ENCODE assay signal across 33 mouse cellular contexts in genomic region chr2:29735708-29736107, GRCm38 (mm10). TPM values are rescaled to one million over a fixed set of nuclear protein-coding genes. Genes with fewer than 3 reads are reported as not detected.
DNase-seq lines count a peak whose midpoint lies in the region; ATAC-seq and TF ChIP-seq lines count a peak whose summit lies in the region.
"Had no signal": no experiment of that assay in that cellular context is flagged by ENCODE, and none has a peak within 500 bp of the region (broad histone marks: within the 10 kb centered on the region; RNA-seq: fewer than 3 reads in every experiment).

No protein-coding gene starts in this region.

- ATAC-seq in limb, embryonic 15.5 days (ENCODE audit: insufficient number of reproducible peaks, low FRiP score, low TSS enrichment, low read depth), result 0 out of 2 replicates have a peak, but pooled peaks have one; percentile 27
- ATAC-seq in lung, postnatal 0 days, result peak; percentile 83
- ATAC-seq in stomach, embryonic 14.5 days (ENCODE audit: insufficient number of reproducible peaks, insufficient read depth, low FRiP score, low read depth), result 0 out of 2 replicates have a peak, but pooled peaks have one; percentile 25
- ATAC-seq in midbrain, postnatal 0 days (ENCODE audit: low FRiP score), result no peak
- ATAC-seq: forebrain, embryonic 14.5 days; liver, embryonic 12.5 days; midbrain, embryonic 15.5 days had no signal

- H3K4me2 ChIP-seq in limb, embryonic 15.5 days, result no peak overlapping the region
- no peak overlapping the region for H3K4me2 ChIP-seq in lung, postnatal 0 days (replicated peaks; ENCODE audit: low read depth, low read length)
- no peak overlapping the region for H3K4me2 ChIP-seq in stomach, embryonic 14.5 days (replicated peaks; ENCODE audit: low read depth, low read length)
- no peak overlapping the region for H3K4me2 ChIP-seq in midbrain, postnatal 0 days (ENCODE audit: low read depth, low read length, poor library complexity, severe bottlenecking)
- H3K4me2 ChIP-seq: heart, embryonic 11.5 days; hindbrain, embryonic 13.5 days; liver, embryonic 12.5 days; midbrain, embryonic 15.5 days had no signal

- WGBS in limb, embryonic 15.5 days, result 78% methylated on average over 12 of the region's 12 CpGs
- 94% methylated on average over 12 of the region's 12 CpGs for WGBS in limb, embryonic 10.5 days
- 60% methylated on average over 12 of the region's 12 CpGs for WGBS in lung, postnatal 0 days
- WGBS in stomach, embryonic 14.5 days, result 82% methylated on average over 12 of the region's 12 CpGs
- 96% methylated on average over 12 of the region's 12 CpGs for WGBS in midbrain, postnatal 0 days
- WGBS in forebrain, embryonic 10.5 days, result 94% methylated on average over 12 of the region's 12 CpGs

- H3K27me3 ChIP-seq in limb, embryonic 15.5 days, result no peaks in the 10 kb centered on the region
- no peaks in the 10 kb centered on the region for H3K27me3 ChIP-seq in limb, embryonic 10.5 days (ENCODE audit: low read depth, poor library complexity, severe bottlenecking)
- no peaks in the 10 kb centered on the region for H3K27me3 ChIP-seq in lung, postnatal 0 days (replicated peaks; ENCODE audit: insufficient read depth, low read length)
- H3K27me3 ChIP-seq in stomach, embryonic 14.5 days (ENCODE audit: control insufficient read depth, insufficient read depth, low read length), result no peaks in the 10 kb centered on the region
- H3K27me3 ChIP-seq in midbrain, postnatal 0 days (ENCODE audit: insufficient read depth, low read length), result no peaks in the 10 kb centered on the region
- H3K27me3 ChIP-seq in forebrain, embryonic 10.5 days (ENCODE audit: poor library complexity, severe bottlenecking), result no peaks in the 10 kb centered on the region
- H3K27me3 ChIP-seq: hindbrain, embryonic 13.5 days; liver, embryonic 12.5 days; midbrain, embryonic 15.5 days had no signal

- DNase-seq in limb, embryonic 10.5 days (ENCODE audit: low spot score), result no peak
- DNase-seq in lung, adult 18-20 months, result peak; percentile 25 to 60
- DNase-seq in lung, postnatal 0 days (ENCODE audit: low spot score), result peak; percentile 80
- DNase-seq in cerebellum, adult 18-20 months, result no peak
- no peak for DNase-seq in midbrain, postnatal 0 days (ENCODE audit: low spot score)
- no peak for DNase-seq in forebrain, embryonic 10.5 days (ENCODE audit: extremely low spot score, low spot score)
- DNase-seq: adrenal gland, postnatal 36 days; cerebellum, postnatal 10 days; gastrocnemius, adult 2 months; kidney, adult 8-10 months; kidney, postnatal 10 days; right cerebral cortex, adult 18-20 months; right cerebral cortex, postnatal 4 days; thymus, postnatal 25 days had no signal

- no peaks in the 10 kb centered on the region for H3K9me3 ChIP-seq in limb, embryonic 15.5 days
- no peaks in the 10 kb centered on the region for H3K9me3 ChIP-seq in limb, embryonic 10.5 days (replicated peaks)
- H3K9me3 ChIP-seq in lung, postnatal 0 days (ENCODE audit: low read length), result no peaks in the 10 kb centered on the region
- no peaks in the 10 kb centered on the region for H3K9me3 ChIP-seq in stomach, embryonic 14.5 days (ENCODE audit: control insufficient read depth, low read depth, low read length)
- H3K9me3 ChIP-seq in midbrain, postnatal 0 days (ENCODE audit: low read length), result no peaks in the 10 kb centered on the region
- H3K9me3 ChIP-seq in forebrain, embryonic 10.5 days, result no peaks in the 10 kb centered on the region
- H3K9me3 ChIP-seq: hindbrain, embryonic 13.5 days; liver, embryonic 12.5 days; midbrain, embryonic 15.5 days had no signal

- no peak; the same call in 1 of the 2 replicates for TF ChIP-seq CTCF in lung, postnatal 0 days (IDR thresholded peaks at IDR 0.05)
- no peak for TF ChIP-seq CTCF in midbrain, postnatal 0 days (IDR thresholded peaks at IDR 0.05)

- H3K4me1 ChIP-seq in limb, embryonic 15.5 days, result no peaks in the 10 kb centered on the region
- H3K4me1 ChIP-seq in limb, embryonic 10.5 days, result 0 out of 2 replicates have a peak, but pooled peaks cover 3% of the 10 kb centered on the region
- H3K4me1 ChIP-seq in lung, postnatal 0 days (ENCODE audit: insufficient read depth, low read depth, low read length), result no peaks in the 10 kb centered on the region
- H3K4me1 ChIP-seq in stomach, embryonic 14.5 days (ENCODE audit: control insufficient read depth, insufficient read depth, low read length), result no peaks in the 10 kb centered on the region
- no peaks in the 10 kb centered on the region for H3K4me1 ChIP-seq in midbrain, postnatal 0 days (ENCODE audit: insufficient read depth, low read length)
- no peaks in the 10 kb centered on the region for H3K4me1 ChIP-seq in forebrain, embryonic 10.5 days
- H3K4me1 ChIP-seq: hindbrain, embryonic 13.5 days; midbrain, embryonic 15.5 days had no signal

- H3K27ac ChIP-seq in limb, embryonic 15.5 days, result no peak overlapping the region
- no peak overlapping the region for H3K27ac ChIP-seq in limb, embryonic 10.5 days
- H3K27ac ChIP-seq in lung, postnatal 0 days (ENCODE audit: low read length), result no peak overlapping the region
- no peak overlapping the region for H3K27ac ChIP-seq in stomach, embryonic 14.5 days (ENCODE audit: low read length)
- H3K27ac ChIP-seq in midbrain, postnatal 0 days (ENCODE audit: low read depth, low read length), result no peak overlapping the region
- no peak overlapping the region for H3K27ac ChIP-seq in forebrain, embryonic 10.5 days
- H3K27ac ChIP-seq: gastrocnemius, adult 2 months; hindbrain, embryonic 13.5 days; liver, embryonic 12.5 days; macrophage; midbrain, embryonic 15.5 days had no signal

- no peak for TF ChIP-seq EP300 in lung, postnatal 0 days (IDR thresholded peaks at IDR 0.05)

- H3K9ac ChIP-seq in limb, embryonic 15.5 days, result no peak overlapping the region
- no peak overlapping the region for H3K9ac ChIP-seq in lung, postnatal 0 days (replicated peaks; ENCODE audit: low read depth)
- H3K9ac ChIP-seq in stomach, embryonic 14.5 days (replicated peaks; ENCODE audit: low read depth, low read length), result no peak overlapping the region
- H3K9ac ChIP-seq in midbrain, postnatal 0 days (replicated peaks; ENCODE audit: low read length, poor library complexity, severe bottlenecking), result no peak overlapping the region
- H3K9ac ChIP-seq: hindbrain, embryonic 13.5 days; liver, embryonic 12.5 days; midbrain, embryonic 15.5 days had no signal

- no peak overlapping the region for H3K4me3 ChIP-seq in limb, embryonic 15.5 days
- H3K4me3 ChIP-seq in limb, embryonic 10.5 days, result no peak overlapping the region
- H3K4me3 ChIP-seq in lung, postnatal 0 days (ENCODE audit: low read depth, low read length), result no peak overlapping the region
- no peak overlapping the region for H3K4me3 ChIP-seq in stomach, embryonic 14.5 days (ENCODE audit: low read depth, low read length)
- H3K4me3 ChIP-seq in midbrain, postnatal 0 days (ENCODE audit: low read depth, low read length), result no peak overlapping the region
- no peak overlapping the region for H3K4me3 ChIP-seq in forebrain, embryonic 10.5 days
- H3K4me3 ChIP-seq: gastrocnemius, adult 2 months; hindbrain, embryonic 13.5 days; liver, embryonic 12.5 days; midbrain, embryonic 15.5 days; myocyte had no signal

- peaks cover 90% of the 10 kb centered on the region for H3K36me3 ChIP-seq in limb, embryonic 15.5 days
- peaks cover 97% of the 10 kb centered on the region for H3K36me3 ChIP-seq in limb, embryonic 10.5 days
- 0 out of 2 replicates have a peak, but pooled peaks cover 19% of the 10 kb centered on the region for H3K36me3 ChIP-seq in lung, postnatal 0 days (ENCODE audit: insufficient read depth, low read length)
- H3K36me3 ChIP-seq in stomach, embryonic 14.5 days (ENCODE audit: control insufficient read depth, insufficient read depth, low read length), result peaks cover 45% of the 10 kb centered on the region
- H3K36me3 ChIP-seq in midbrain, postnatal 0 days (ENCODE audit: insufficient read depth, low read length), result peaks cover 71% of the 10 kb centered on the region
- peaks cover 98% of the 10 kb centered on the region for H3K36me3 ChIP-seq in forebrain, embryonic 10.5 days (replicated peaks)

RNA-seq across cellular contexts. Expression of gene Gm13420, which starts 15.8 kb away (rescaled TPM):
- polyA plus RNA-seq in limb, embryonic 15.5 days (2015; fragmentation: Nextera tagmentation; extraction: Ambion mirVana), result not detected in 2 replicates
- 0.26 TPM in 1 of 2 replicates, not detected in the other for polyA plus RNA-seq in limb, embryonic 10.5 days (2016; fragmentation: Nextera tagmentation; extraction: Ambion mirVana)
- 0.21 and 0.37 TPM in 2 replicates for polyA plus RNA-seq in lung, postnatal 0 days (2015; fragmentation: Nextera tagmentation; extraction: Ambion mirVana)
- polyA plus RNA-seq in stomach, embryonic 14.5 days (2014; fragmentation: Nextera tagmentation; extraction: Ambion mirVana), result 1.6 TPM in 2 replicates
- total RNA-seq in midbrain, postnatal 0 days (2014; rRNA removed), result 0.60 and 1.7 TPM in 2 replicates
- polyA plus RNA-seq in midbrain, postnatal 0 days (2015; fragmentation: Nextera tagmentation; extraction: Ambion mirVana), result 0.21 and 0.65 TPM in 2 replicates
- not detected in 2 replicates for polyA plus RNA-seq in forebrain, embryonic 10.5 days (2016; fragmentation: Nextera tagmentation; extraction: Ambion mirVana)
- total RNA-seq: adrenal gland, adult 18-20 months; adrenal gland, postnatal 36 days; gastrocnemius, adult 2 months; granulocyte monocyte progenitor cell, adult 5-6 weeks; heart, postnatal 25 days had no signal
- polyA plus RNA-seq: forebrain, embryonic 14.5 days; heart, embryonic 11.5 days; hindbrain, embryonic 13.5 days; limb, embryonic 11.5 days; macrophage; myocyte had no signal

RNA-seq across cellular contexts. Expression of gene Gm13547, which starts 23.4 kb away (rescaled TPM):
- polyA plus RNA-seq in limb, embryonic 15.5 days (2015; fragmentation: Nextera tagmentation; extraction: Ambion mirVana), result 0.33 TPM in 1 of 2 replicates, not detected in the other
- polyA plus RNA-seq in limb, embryonic 10.5 days (2016; fragmentation: Nextera tagmentation; extraction: Ambion mirVana), result 0.68 TPM in 1 of 2 replicates, not detected in the other
- not detected in 2 replicates for polyA plus RNA-seq in lung, postnatal 0 days (2015; fragmentation: Nextera tagmentation; extraction: Ambion mirVana)
- polyA plus RNA-seq in stomach, embryonic 14.5 days (2014; fragmentation: Nextera tagmentation; extraction: Ambion mirVana), result not detected in 2 replicates
- not detected in 2 replicates for total RNA-seq in midbrain, postnatal 0 days (2014; rRNA removed)
- polyA plus RNA-seq in midbrain, postnatal 0 days (2015; fragmentation: Nextera tagmentation; extraction: Ambion mirVana), result not detected in 2 replicates
- not detected in 2 replicates for polyA plus RNA-seq in forebrain, embryonic 10.5 days (2016; fragmentation: Nextera tagmentation; extraction: Ambion mirVana)
- total RNA-seq: adrenal gland, adult 18-20 months; adrenal gland, postnatal 36 days; ES-E14; gastrocnemius, adult 2 months; granulocyte monocyte progenitor cell, adult 5-6 weeks; heart, postnatal 25 days; layer of hippocampus, postnatal 14 days had no signal
- polyA plus RNA-seq: cortical plate, adult 2 months; embryonic facial prominence, embryonic 11.5 days; forebrain, embryonic 14.5 days; frontal cortex, adult 2 months; hindbrain, embryonic 13.5 days; limb, embryonic 11.5 days; liver, embryonic 12.5 days; macrophage; myocyte; neural tube, embryonic 14.5 days had no signal

RNA-seq across cellular contexts. Expression of gene Coq4, which starts 51.6 kb away (rescaled TPM):
- 25.4 and 26.7 TPM in 2 replicates for polyA plus RNA-seq in limb, embryonic 15.5 days (2015; fragmentation: Nextera tagmentation; extraction: Ambion mirVana)
- 45.5 and 52.8 TPM in 2 replicates for polyA plus RNA-seq in limb, embryonic 10.5 days (2016; fragmentation: Nextera tagmentation; extraction: Ambion mirVana)
- polyA plus RNA-seq in lung, postnatal 0 days (2015; fragmentation: Nextera tagmentation; extraction: Ambion mirVana), result 11.7 and 13.1 TPM in 2 replicates
- 33.0 and 39.1 TPM in 2 replicates for polyA plus RNA-seq in stomach, embryonic 14.5 days (2014; fragmentation: Nextera tagmentation; extraction: Ambion mirVana)
- 37.4 and 44.8 TPM in 2 replicates for total RNA-seq in midbrain, postnatal 0 days (2014; rRNA removed)
- polyA plus RNA-seq in midbrain, postnatal 0 days (2015; fragmentation: Nextera tagmentation; extraction: Ambion mirVana), result 32.1 and 37.5 TPM in 2 replicates
- 44.4 and 47.5 TPM in 2 replicates for polyA plus RNA-seq in forebrain, embryonic 10.5 days (2016; fragmentation: Nextera tagmentation; extraction: Ambion mirVana)

RNA-seq across cellular contexts. Expression of gene Trub2, which starts 52.6 kb away (rescaled TPM):
- polyA plus RNA-seq in limb, embryonic 15.5 days (2015; fragmentation: Nextera tagmentation; extraction: Ambion mirVana), result 32.1 and 33.9 TPM in 2 replicates
- polyA plus RNA-seq in limb, embryonic 10.5 days (2016; fragmentation: Nextera tagmentation; extraction: Ambion mirVana), result 65.7 and 73.8 TPM in 2 replicates
- polyA plus RNA-seq in lung, postnatal 0 days (2015; fragmentation: Nextera tagmentation; extraction: Ambion mirVana), result 16.2 and 18.5 TPM in 2 replicates
- 31.0 and 32.3 TPM in 2 replicates for polyA plus RNA-seq in stomach, embryonic 14.5 days (2014; fragmentation: Nextera tagmentation; extraction: Ambion mirVana)
- total RNA-seq in midbrain, postnatal 0 days (2014; rRNA removed), result 36.7 and 50.7 TPM in 2 replicates
- 25.7 and 32.0 TPM in 2 replicates for polyA plus RNA-seq in midbrain, postnatal 0 days (2015; fragmentation: Nextera tagmentation; extraction: Ambion mirVana)
- polyA plus RNA-seq in forebrain, embryonic 10.5 days (2016; fragmentation: Nextera tagmentation; extraction: Ambion mirVana), result 56.3 and 57.6 TPM in 2 replicates

Comparison
In these comparisons a context has a peak if more than half of its experiments do, and no peak if none do; other contexts are left out.
1. DNase-seq: peak in lung, adult 18-20 months (2 of 2) and lung, postnatal 0 days (single experiment); none in limb, embryonic 10.5 days (single experiment), cerebellum, adult 18-20 months (0 of 2), midbrain, postnatal 0 days (single experiment) and forebrain, embryonic 10.5 days (single experiment).